Mouse (Mus musculus) adrenal gland, postnatal 10 days (tissue): ENCODE measurements around the gene Efhc1. TPM values are rescaled to one million over a fixed set of nuclear protein-coding genes. Genes with fewer than 3 reads are reported as not detected.
A peak's percentile ranks its signal among the peaks of the same experiment; 100 is the strongest.

Experiments used
- DNase-seq: peaks from one replicate; pipeline ENCODE4 v3.0.0; 2021; ENCODE audit warnings: mixed read lengths
- total RNA-seq, 2 experiments: library from RNA; stranded (reverse); gene quantifications; 2 replicates each; pipeline ENCODE4 v1.2.3; 2021

Gene Efhc1
- total RNA-seq, 2 experiments from 2014 or later, result 1.5 to 3.2 TPM

- DNase-seq, result no peak
Observed at GRCm38 (mm10) chr1:20951799-20952198, 373 bp downstream of the Efhc1 start.

GRCm38 (mm10) chr1:20954876-20955275, 3.5 kb downstream of the Efhc1 start:
- no peak for DNase-seq

DNA sequence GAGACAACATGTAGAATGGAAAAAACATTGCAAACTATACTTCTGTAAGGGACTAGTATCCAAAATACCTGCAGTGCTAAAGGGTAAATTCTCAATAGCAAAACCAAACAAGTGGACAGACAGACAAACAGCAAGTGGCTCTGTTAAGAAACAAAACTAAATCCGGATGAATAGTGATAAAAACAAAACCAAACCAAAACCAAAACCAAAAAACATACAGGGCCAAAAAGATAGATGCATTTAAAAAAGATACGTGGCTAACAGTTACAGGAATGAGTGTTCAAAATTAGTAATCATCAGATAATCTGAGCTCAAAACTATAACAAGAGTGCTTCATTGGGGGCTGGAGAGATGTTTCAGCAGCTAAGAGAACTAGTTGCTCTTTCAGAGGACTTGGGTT, 18.2 kb downstream of the Efhc1 start:
- DNase-seq, result no peak

- no peak for DNase-seq
Observed at GRCm38 (mm10) chr1:20973389-20973788, 22.0 kb downstream of the Efhc1 start.

GRCm38 (mm10) chr1:20974341-20975135, 23.1 kb downstream of the Efhc1 start:
- DNase-seq, result no peak

GRCm38 (mm10) chr1:20980553-20980952, 29.1 kb downstream of the Efhc1 start:
- no peak for DNase-seq

- no peak for DNase-seq
Observed at GRCm38 (mm10) chr1:20981764-20982163, 30.3 kb downstream of the Efhc1 start.

GRCm38 (mm10) chr1:20984103-20984502, 32.7 kb downstream of the Efhc1 start:
- DNase-seq, result no peak

DNA sequence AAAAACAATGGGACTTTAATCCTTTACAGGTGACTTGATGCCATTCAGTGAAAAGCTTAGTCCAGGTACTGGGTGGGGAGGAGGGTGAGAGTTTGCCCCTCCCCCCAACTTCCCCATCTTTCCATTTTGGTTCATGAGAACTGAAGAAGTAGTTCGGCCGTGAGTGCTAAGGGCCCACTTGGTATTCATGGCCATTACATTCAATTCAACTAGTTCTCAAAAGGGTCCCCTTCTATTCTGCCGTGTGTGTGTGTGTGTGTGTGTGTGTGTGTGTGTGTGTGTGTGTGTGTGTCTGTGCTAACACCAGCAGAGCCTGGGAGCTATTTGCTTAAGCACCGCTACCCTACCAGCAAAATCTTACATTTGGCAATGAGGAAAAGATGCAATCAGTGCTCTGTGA, 33.2 kb downstream of the Efhc1 start:
- DNase-seq, result no peak

DNA sequence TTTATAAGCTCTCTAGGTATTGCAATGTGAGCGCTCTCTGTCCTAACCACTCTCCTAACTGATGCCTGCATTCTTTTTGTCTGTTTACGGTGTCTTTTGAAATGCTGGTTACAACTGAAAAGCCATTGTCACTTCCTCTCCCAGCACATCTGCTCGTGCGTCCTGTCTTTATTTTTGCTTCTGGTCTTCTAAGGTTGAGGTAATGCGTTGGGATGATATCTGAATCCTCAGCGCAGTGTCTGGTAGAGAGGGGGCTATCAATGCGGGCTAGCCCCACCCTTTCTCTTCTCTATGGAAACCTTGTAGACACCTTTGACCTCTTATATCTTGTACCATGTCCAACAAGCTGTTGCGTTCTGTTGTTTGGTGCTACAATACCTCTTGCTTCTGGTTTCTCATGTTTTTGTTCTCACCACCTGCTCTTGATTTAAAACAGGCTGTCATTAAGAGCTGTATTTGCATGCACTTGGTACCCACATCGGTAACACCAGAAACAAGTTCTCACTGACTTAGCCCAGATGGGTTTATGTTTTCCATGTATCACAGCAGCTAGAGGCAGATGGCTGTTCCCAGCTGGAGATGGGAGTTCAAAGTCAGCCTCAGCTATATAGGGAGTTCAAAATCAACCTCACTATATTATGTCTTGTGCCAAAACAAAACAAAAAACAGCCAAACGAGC, 35.1 kb downstream of the Efhc1 start:
- DNase-seq, result no peak

DNA sequence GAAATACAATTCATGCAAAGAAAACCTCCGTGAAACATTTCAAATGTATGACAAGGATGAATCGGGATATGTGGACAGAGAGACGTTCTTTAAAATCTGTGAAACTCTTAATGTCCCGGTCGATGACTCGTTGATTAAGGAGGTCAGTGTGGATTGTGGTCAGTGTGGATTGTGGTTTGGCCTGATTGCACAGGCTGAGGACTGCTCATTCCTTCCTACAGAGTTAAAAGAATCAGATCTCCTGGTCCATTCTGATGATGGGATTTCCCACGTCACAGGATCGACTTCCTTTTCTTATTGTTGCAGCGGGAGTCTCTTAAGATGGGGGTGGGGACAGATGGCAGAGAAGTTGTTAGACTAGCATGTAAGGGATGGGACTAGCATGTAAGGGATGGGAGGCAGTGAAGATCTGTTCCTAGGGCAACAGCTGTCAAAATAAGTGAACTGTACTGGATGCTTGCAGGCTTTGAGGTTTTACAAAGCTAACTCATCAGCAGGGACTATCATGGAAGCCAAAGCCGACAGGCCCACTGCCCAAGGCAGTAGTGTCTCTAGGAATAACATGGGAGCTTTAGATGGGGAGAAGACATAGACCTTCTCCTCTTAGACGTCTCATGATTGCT, 38.1 kb downstream of the Efhc1 start:
- no peak for DNase-seq

DNA sequence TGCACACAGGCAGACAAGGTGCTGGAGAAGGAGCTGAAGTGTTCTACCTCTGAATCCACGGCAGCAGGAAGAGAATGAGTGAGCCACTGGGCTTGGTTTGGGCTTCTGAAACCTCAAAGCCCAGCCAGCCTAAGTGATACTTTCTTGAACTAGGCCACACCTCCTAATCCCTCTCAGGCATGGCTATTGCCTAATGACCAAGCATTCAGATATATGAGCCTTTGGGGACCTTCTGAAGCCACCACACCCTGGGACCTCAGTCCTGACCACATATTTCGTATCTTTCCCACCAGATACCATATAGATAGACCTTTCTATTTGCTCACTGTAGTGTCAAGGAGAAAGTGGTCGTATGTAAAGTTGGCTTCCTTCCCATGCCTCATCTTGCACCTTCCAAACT, 42.3 kb downstream of the Efhc1 start:
- no peak for DNase-seq

- DNase-seq, result no peak
Observed at GRCm38 (mm10) chr1:20994338-20994737, 42.9 kb downstream of the Efhc1 start.

GRCm38 (mm10) chr1:20995331-20995986, 44.0 kb downstream of the Efhc1 start:
- DNase-seq, result no peak

- no peak for DNase-seq
Observed at GRCm38 (mm10) chr1:20996603-20997327, 45.3 kb downstream of the Efhc1 start.

GRCm38 (mm10) chr1:20997328-20997689, 45.9 kb downstream of the Efhc1 start:
- no peak for DNase-seq

GRCm38 (mm10) chr1:20997881-20998389, 46.5 kb downstream of the Efhc1 start:
- no peak for DNase-seq

- peak; percentile 25 for DNase-seq
Observed at GRCm38 (mm10) chr1:21002246-21003142, 51.1 kb downstream of the Efhc1 start.

- no peak for DNase-seq
Observed at GRCm38 (mm10) chr1:21004596-21004995, 53.2 kb downstream of the Efhc1 start.

- no peak for DNase-seq
Observed at GRCm38 (mm10) chr1:21006775-21007174, 55.3 kb downstream of the Efhc1 start.
